In the genomic region with DNA sequence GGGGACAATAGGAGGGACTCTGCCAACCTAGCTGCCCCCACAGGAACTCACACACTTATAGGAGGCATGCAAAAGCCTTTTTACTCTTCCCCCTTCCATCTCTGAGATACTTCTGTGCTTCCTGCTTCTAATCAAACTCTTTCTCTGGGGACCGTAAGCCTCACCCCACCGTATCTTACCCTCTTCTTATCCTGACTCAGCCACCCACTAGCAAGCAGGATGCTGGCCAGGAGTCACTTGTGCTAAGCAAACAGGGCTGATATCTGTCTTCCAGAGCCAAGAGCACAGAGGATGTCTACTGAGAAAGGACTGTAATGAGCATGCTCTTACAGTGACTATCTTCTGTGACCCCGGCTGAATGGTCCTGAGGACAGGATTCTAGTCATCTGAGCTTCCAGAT, we compare ENCODE assay signal across 35 mouse cellular contexts. TPM values are rescaled to one million over a fixed set of nuclear protein-coding genes. Genes with fewer than 3 reads are reported as not detected.
"Had no signal": no experiment of that assay in that cellular context is flagged by ENCODE, and none has a peak within 500 bp of the region (broad histone marks: within the 10 kb centered on the region; RNA-seq: fewer than 3 reads in every experiment).

No protein-coding gene starts in this region.

- H3K9ac ChIP-seq: embryonic facial prominence, embryonic 12.5 days; embryonic facial prominence, embryonic 13.5 days; embryonic facial prominence, embryonic 15.5 days; forebrain, embryonic 12.5 days; forebrain, embryonic 13.5 days; forebrain, embryonic 15.5 days; forebrain, postnatal 0 days had no signal

- H3K9me3 ChIP-seq: embryonic facial prominence, embryonic 10.5 days; embryonic facial prominence, embryonic 12.5 days; embryonic facial prominence, embryonic 13.5 days; embryonic facial prominence, embryonic 15.5 days; forebrain, embryonic 10.5 days; forebrain, embryonic 12.5 days; forebrain, embryonic 13.5 days; forebrain, embryonic 15.5 days had no signal

- H3K27me3 ChIP-seq: embryonic facial prominence, embryonic 12.5 days; embryonic facial prominence, embryonic 13.5 days; embryonic facial prominence, embryonic 15.5 days; forebrain, embryonic 15.5 days had no signal

- ATAC-seq: forebrain, embryonic 13.5 days; forebrain, embryonic 14.5 days; forebrain, embryonic 15.5 days; forebrain, embryonic 16.5 days; forebrain, postnatal 0 days had no signal

- H3K4me2 ChIP-seq: embryonic facial prominence, embryonic 12.5 days; embryonic facial prominence, embryonic 13.5 days; embryonic facial prominence, embryonic 15.5 days; forebrain, embryonic 12.5 days; forebrain, embryonic 13.5 days; forebrain, embryonic 15.5 days had no signal

- H3K27ac ChIP-seq: embryonic facial prominence, embryonic 10.5 days; embryonic facial prominence, embryonic 12.5 days; embryonic facial prominence, embryonic 13.5 days; embryonic facial prominence, embryonic 15.5 days; forebrain, embryonic 10.5 days; forebrain, embryonic 12.5 days; forebrain, embryonic 13.5 days; forebrain, embryonic 15.5 days; gastrocnemius, adult 2 months; heart, adult 2 months had no signal

- H3K36me3 ChIP-seq: embryonic facial prominence, embryonic 10.5 days; embryonic facial prominence, embryonic 12.5 days; embryonic facial prominence, embryonic 13.5 days; embryonic facial prominence, embryonic 15.5 days; forebrain, embryonic 10.5 days; forebrain, embryonic 12.5 days; forebrain, embryonic 15.5 days had no signal

- DNase-seq: cerebellum, adult 8-10 months; cerebellum, adult 9-10 months; cerebellum, adult 9-11 months; cerebellum, postnatal 10 days; cerebellum, postnatal 14 days; cerebellum, postnatal 25 days; cerebellum, postnatal 36 days; embryo, embryonic 11 days; forebrain, postnatal 0 days; gastrocnemius, adult 2 months; gastrocnemius, postnatal 10 days; gastrocnemius, postnatal 14 days; gastrocnemius, postnatal 25 days; gastrocnemius, postnatal 36 days; heart, adult 18-20 months; heart, adult 2 months had no signal

- H3K4me3 ChIP-seq: embryonic facial prominence, embryonic 10.5 days; embryonic facial prominence, embryonic 12.5 days; embryonic facial prominence, embryonic 13.5 days; embryonic facial prominence, embryonic 15.5 days; erythroblast, embryonic 14.5 days; forebrain, embryonic 10.5 days; forebrain, embryonic 12.5 days; forebrain, embryonic 13.5 days; forebrain, embryonic 15.5 days; gastrocnemius, adult 2 months; heart, adult 2 months had no signal

- H3K4me1 ChIP-seq: embryonic facial prominence, embryonic 12.5 days; embryonic facial prominence, embryonic 13.5 days; embryonic facial prominence, embryonic 15.5 days; forebrain, embryonic 12.5 days; forebrain, embryonic 15.5 days had no signal

RNA-seq across cellular contexts. Expression of a gene that starts 34.3 kb away (rescaled TPM):
- total RNA-seq: common myeloid progenitor, adult 5-6 weeks; gastrocnemius, adult 18-20 months; gastrocnemius, adult 2 months; gastrocnemius, adult 8-10 months; gastrocnemius, postnatal 10 days; gastrocnemius, postnatal 14 days; gastrocnemius, postnatal 25 days; gastrocnemius, postnatal 36 days; gastrocnemius, postnatal 4 days; granulocyte monocyte progenitor cell, adult 5-6 weeks; heart, adult 18-20 months; heart, adult 2 months; heart, adult 8-10 months had no signal
- polyA plus RNA-seq: embryonic facial prominence, embryonic 12.5 days; embryonic facial prominence, embryonic 13.5 days; embryonic facial prominence, embryonic 14.5 days; embryonic facial prominence, embryonic 15.5 days; erythroblast, embryonic 14.5 days; gonadal fat pad, adult 2 months; heart, adult 2 months had no signal
